9 mouse cellular contexts compared by ENCODE assay signal in the genomic region with DNA sequence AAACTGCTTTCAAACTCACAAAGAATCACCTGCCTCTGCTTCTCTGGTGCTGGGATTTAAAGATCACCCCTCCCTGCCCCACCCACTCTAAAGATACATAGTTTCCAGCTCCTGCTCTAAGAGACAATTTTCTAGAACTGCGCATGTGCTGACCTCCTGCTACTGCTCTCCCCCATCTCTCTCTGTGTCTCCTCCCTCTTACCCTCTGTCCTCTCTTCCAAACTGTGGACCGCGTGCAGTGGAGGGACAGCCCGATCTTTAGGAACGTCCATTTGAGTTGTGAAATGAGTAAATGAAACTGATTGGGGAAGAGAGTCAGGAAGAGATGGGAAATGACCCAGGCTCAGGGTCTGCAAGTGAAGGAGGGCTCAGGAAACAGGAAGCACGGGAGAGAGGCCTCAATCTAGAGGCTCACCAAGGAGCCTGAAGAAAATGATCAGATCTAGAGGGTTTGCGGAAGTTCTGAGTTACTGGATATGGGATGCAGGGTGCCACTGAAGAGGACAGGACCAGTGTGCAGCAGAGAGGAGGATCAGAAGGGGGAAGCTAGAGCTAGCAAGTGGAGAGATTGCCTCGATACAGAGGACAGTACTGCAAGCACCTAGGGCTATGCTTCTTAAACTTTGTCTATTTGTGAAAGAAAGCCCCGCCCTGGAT. TPM values are rescaled to one million over a fixed set of nuclear protein-coding genes. Genes with fewer than 3 reads are reported as not detected.
DNase-seq lines count a peak whose midpoint lies in the region; ATAC-seq and TF ChIP-seq lines count a peak whose summit lies in the region.
"Had no signal": no experiment of that assay in that cellular context is flagged by ENCODE, and none has a peak within 500 bp of the region (broad histone marks: within the 10 kb centered on the region; RNA-seq: fewer than 3 reads in every experiment).

No protein-coding gene starts in this region.

- no peak for ATAC-seq in lung, embryonic 14.5 days (ENCODE audit: insufficient read depth)
- no peak for ATAC-seq in intestine, embryonic 14.5 days (replicated peaks; ENCODE audit: low FRiP score, low TSS enrichment, low read depth)

- H3K27me3 ChIP-seq in lung, embryonic 14.5 days (ENCODE audit: insufficient read depth, low read length): no peaks in the 10 kb centered on the region
- H3K27me3 ChIP-seq in intestine, embryonic 14.5 days (replicated peaks; ENCODE audit: control insufficient read depth, insufficient read depth, low read length): no peaks in the 10 kb centered on the region; the same call in 1 of the 2 replicates

- H3K4me1 ChIP-seq in lung, embryonic 14.5 days (ENCODE audit: insufficient read depth): peaks cover 13% of the 10 kb centered on the region
- H3K4me1 ChIP-seq in intestine, embryonic 14.5 days (replicated peaks; ENCODE audit: control insufficient read depth, insufficient read depth, low read length): peaks cover 19% of the 10 kb centered on the region

- no peak overlapping the region for H3K27ac ChIP-seq in lung, embryonic 14.5 days (ENCODE audit: low read depth)
- H3K27ac ChIP-seq in intestine, embryonic 14.5 days (ENCODE audit: low read depth): 0 out of 2 replicates have a peak overlapping the region, but pooled peaks have one; percentile 24

- no peaks in the 10 kb centered on the region for H3K36me3 ChIP-seq in lung, embryonic 14.5 days (ENCODE audit: insufficient read depth)
- no peaks in the 10 kb centered on the region for H3K36me3 ChIP-seq in intestine, embryonic 14.5 days (ENCODE audit: control insufficient read depth, insufficient read depth, low read length)

- WGBS in lung, embryonic 14.5 days: 49% methylated on average over 9 of the region's 9 CpGs
- WGBS in intestine, embryonic 14.5 days: 61% methylated on average over 9 of the region's 9 CpGs

- DNase-seq in lung, embryonic 14.5 days: no peak
- no peak for DNase-seq in lung, postnatal 14 days
- DNase-seq in adipocyte (ENCODE audit: low spot score): peak; percentile 29
- DNase-seq in intestine, embryonic 14.5 days (ENCODE audit: low spot score): no peak
- DNase-seq in naive thymus-derived CD4-positive, alpha-beta T cell, adult 2 months (ENCODE audit: low read depth): peak; percentile 64
- DNase-seq in cerebellum, postnatal 36 days: no peak
- no peak for DNase-seq in ovary, adult 18-20 months (ENCODE audit: low spot score)
- no peak for DNase-seq in adrenal gland, adult 8-10 months
- DNase-seq: adrenal gland, adult 2 months had no signal

- peak overlapping the region; percentile 3; the same call in 1 of the 2 replicates for H3K4me3 ChIP-seq in lung, embryonic 14.5 days (ENCODE audit: low read depth, low read length)
- no peak overlapping the region for H3K4me3 ChIP-seq in intestine, embryonic 14.5 days (ENCODE audit: low read depth, low read length)

- TF ChIP-seq CTCF in lung, embryonic 14.5 days (IDR thresholded peaks at IDR 0.05; ENCODE audit: low read depth): no peak

- H3K9me3 ChIP-seq in lung, embryonic 14.5 days (ENCODE audit: low read depth, low read length): no peaks in the 10 kb centered on the region
- H3K9me3 ChIP-seq in intestine, embryonic 14.5 days (ENCODE audit: control insufficient read depth, low read length): no peaks in the 10 kb centered on the region

- H3K9ac ChIP-seq in lung, embryonic 14.5 days: no peak overlapping the region
- peak overlapping the region; percentile 17; the same call in 1 of the 2 replicates for H3K9ac ChIP-seq in intestine, embryonic 14.5 days (ENCODE audit: low read length)

- peak overlapping the region; percentile 92 for H3K4me2 ChIP-seq in lung, embryonic 14.5 days
- H3K4me2 ChIP-seq in intestine, embryonic 14.5 days (ENCODE audit: low read length): peak overlapping the region; percentile 84

RNA-seq across cellular contexts. Expression of gene Glipr2, which starts 2.5 kb away (rescaled TPM):
- 77.4 and 82.8 TPM in 2 replicates for polyA plus RNA-seq in lung, embryonic 14.5 days (2014; fragmentation: Nextera tagmentation; extraction: Ambion mirVana)
- 102 and 126 TPM in 2 replicates for polyA plus RNA-seq in intestine, embryonic 14.5 days (2014; fragmentation: Nextera tagmentation; extraction: Ambion mirVana)
- total RNA-seq in adrenal gland, adult 8-10 months (2022): 1 to 10 TPM; 1.8 to 3.1 (median 2.0) TPM

RNA-seq across cellular contexts. Expression of gene Ccin, which starts 23.6 kb away (rescaled TPM):
- polyA plus RNA-seq in lung, embryonic 14.5 days (2014; fragmentation: Nextera tagmentation; extraction: Ambion mirVana): not detected in 2 replicates
- 0.15 TPM in 1 of 2 replicates, not detected in the other for polyA plus RNA-seq in intestine, embryonic 14.5 days (2014; fragmentation: Nextera tagmentation; extraction: Ambion mirVana)
- total RNA-seq in adrenal gland, adult 8-10 months (2022): not detected
- total RNA-seq: adrenal gland, adult 2 months had no signal
- polyA plus RNA-seq: adrenal gland, adult 2 months had no signal

RNA-seq across cellular contexts. Expression of gene Clta, which starts 44.6 kb away (rescaled TPM):
- 227 and 237 TPM in 2 replicates for polyA plus RNA-seq in lung, embryonic 14.5 days (2014; fragmentation: Nextera tagmentation; extraction: Ambion mirVana)
- 233 and 240 TPM in 2 replicates for polyA plus RNA-seq in intestine, embryonic 14.5 days (2014; fragmentation: Nextera tagmentation; extraction: Ambion mirVana)
- total RNA-seq in adrenal gland, adult 8-10 months (2022): 100 to 1,000 TPM; 165 to 181 (median 177) TPM

Comparison
In these comparisons a context has a peak if more than half of its experiments do, and no peak if none do; other contexts are left out.
1. DNase-seq: peak in adipocyte (single experiment) and naive thymus-derived CD4-positive, alpha-beta T cell, adult 2 months (single experiment); none in lung, embryonic 14.5 days (single experiment), lung, postnatal 14 days (single experiment), intestine, embryonic 14.5 days (single experiment), cerebellum, postnatal 36 days (0 of 2), ovary, adult 18-20 months (single experiment) and adrenal gland, adult 8-10 months (single experiment).